Mouse (Mus musculus): ENCODE measurements around the gene Gm10972. TPM values are rescaled to one million over a fixed set of nuclear protein-coding genes. Genes with fewer than 3 reads are reported as not detected.
"Not testable (repeated sequence)": the region's sequence is repeated elsewhere in the genome, so short reads cannot be mapped to it uniquely, and the experiment has no call there.

The Gm10972 gene
- polyA plus RNA-seq, 1 experiment from 2014 or later, result not detected

- ATAC-seq, result peak; percentile 87
- H3K27me3 ChIP-seq (replicated peaks), result no peaks in the 10 kb centered on the region
- no peak overlapping the region for H3K4me3 ChIP-seq
- H3K9me3 ChIP-seq (replicated peaks), result no peaks in the 10 kb centered on the region
- H3K4me2 ChIP-seq, result peak overlapping the region; percentile 41
- peaks cover 18% of the 10 kb centered on the region for H3K36me3 ChIP-seq
- peak overlapping the region; percentile 49 for H3K9ac ChIP-seq
- 68% methylated on average over 11 of the region's 11 CpGs for WGBS (ENCODE audit: insufficient replicate concordance)
- peak overlapping the region; percentile 78 for H3K27ac ChIP-seq
- H3K4me1 ChIP-seq, result peaks cover 34% of the 10 kb centered on the region
Observed at GRCm38 (mm10) chr3:94621740-94622507, 21.0 kb upstream of the Gm10972 start.

DNA sequence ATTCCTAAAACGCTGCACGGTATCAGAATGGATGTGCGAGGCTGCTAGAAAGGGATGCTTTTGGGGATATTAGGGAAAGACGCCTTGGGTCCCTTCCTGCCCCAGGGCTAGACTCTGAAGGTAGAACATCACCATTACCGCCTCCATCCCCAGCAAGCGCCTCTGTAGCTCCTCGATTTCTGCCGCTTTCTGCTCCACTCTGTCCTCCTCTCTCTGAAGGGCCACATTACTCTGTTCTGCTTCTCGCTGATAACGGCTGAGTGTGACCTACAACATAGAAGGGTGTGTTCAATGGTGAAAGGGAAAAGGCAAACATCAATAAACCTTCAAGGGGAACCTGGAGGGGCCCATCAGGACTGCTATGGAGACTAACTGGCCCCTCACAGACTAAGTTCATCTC lies 20.4 kb upstream of the Gm10972 start:
- Histone ChIP-seq H3K9ac (peak overlapping the region; percentile 49; the same call in 1 of the 2 replicates), H3K4me2 (peak overlapping the region; percentile 41), H3K36me3 (peaks cover 18% of the 10 kb centered on the region), H3K4me1 (peaks cover 34% of the 10 kb centered on the region), H3K9me3 (replicated peaks) (no peaks in the 10 kb centered on the region), H3K27ac (peak overlapping the region; percentile 78), H3K4me3 (no peak overlapping the region), H3K27me3 (replicated peaks) (no peaks in the 10 kb centered on the region)
- peak; percentile 89 for ATAC-seq
- 59% methylated on average over 10 of the region's 10 CpGs for WGBS (ENCODE audit: insufficient replicate concordance)

DNA sequence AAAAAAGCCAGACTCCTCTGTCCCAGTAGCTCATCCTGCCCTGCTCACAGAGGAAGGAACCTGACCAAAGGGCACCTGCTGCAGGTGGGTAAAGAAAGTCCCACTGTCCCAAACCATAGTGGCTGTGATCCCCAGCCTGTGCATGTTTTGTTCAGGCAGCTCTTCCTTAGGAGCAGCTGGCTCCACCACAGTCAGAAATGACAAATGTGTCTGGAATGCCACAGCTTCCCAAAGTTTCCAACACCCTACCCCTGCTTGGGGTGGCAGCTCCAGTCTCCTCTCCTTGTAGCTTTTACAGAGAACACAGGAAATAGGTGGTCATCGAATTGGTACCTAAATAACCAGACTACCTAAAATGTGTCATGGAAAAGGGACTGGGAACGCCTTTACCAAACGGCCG lies 18.6 kb upstream of the Gm10972 start:
- H3K4me1 ChIP-seq, result peaks cover 26% of the 10 kb centered on the region
- no peaks in the 10 kb centered on the region for H3K9me3 ChIP-seq (replicated peaks)
- no peak overlapping the region for H3K27ac ChIP-seq
- no peak for ATAC-seq
- H3K9ac ChIP-seq, result no peak overlapping the region
- H3K4me3 ChIP-seq, result no peak overlapping the region
- H3K4me2 ChIP-seq, result no peak overlapping the region
- H3K27me3 ChIP-seq (replicated peaks), result no peaks in the 10 kb centered on the region
- peaks cover 21% of the 10 kb centered on the region for H3K36me3 ChIP-seq
- WGBS (ENCODE audit: insufficient replicate concordance), result 79% methylated on average over 4 of the region's 4 CpGs

GRCm38 (mm10) chr3:94628712-94629111 lies 14.2 kb upstream of the Gm10972 start:
- H3K4me3 ChIP-seq, result no peak overlapping the region
- H3K27me3 ChIP-seq (replicated peaks), result no peaks in the 10 kb centered on the region
- ATAC-seq, result no peak
- H3K4me2 ChIP-seq, result no peak overlapping the region
- H3K27ac ChIP-seq, result no peak overlapping the region
- no peak overlapping the region for H3K9ac ChIP-seq
- no peaks in the 10 kb centered on the region for H3K9me3 ChIP-seq (replicated peaks)
- H3K36me3 ChIP-seq, result 0 out of 2 replicates have a peak, but pooled peaks cover 2% of the 10 kb centered on the region
- 0 out of 2 replicates have a peak, but pooled peaks cover under 1% of the 10 kb centered on the region for H3K4me1 ChIP-seq
- 83% methylated on average over 5 of the region's 5 CpGs for WGBS (ENCODE audit: insufficient replicate concordance)

- ATAC-seq, result no peak
- no peak overlapping the region for H3K9ac ChIP-seq
- H3K4me2 ChIP-seq, result no peak overlapping the region
- no peaks in the 10 kb centered on the region for H3K9me3 ChIP-seq (replicated peaks)
- no peak overlapping the region for H3K27ac ChIP-seq
- H3K4me1 ChIP-seq, result no peaks in the 10 kb centered on the region
- H3K4me3 ChIP-seq, result no peak overlapping the region
- 0 out of 2 replicates have a peak, but pooled peaks cover 2% of the 10 kb centered on the region for H3K36me3 ChIP-seq
- no peaks in the 10 kb centered on the region for H3K27me3 ChIP-seq (replicated peaks)
- WGBS (ENCODE audit: insufficient replicate concordance), result 70% methylated on average over 3 of the region's 3 CpGs
Observed at GRCm38 (mm10) chr3:94629876-94630275, 13.0 kb upstream of the Gm10972 start.

DNA sequence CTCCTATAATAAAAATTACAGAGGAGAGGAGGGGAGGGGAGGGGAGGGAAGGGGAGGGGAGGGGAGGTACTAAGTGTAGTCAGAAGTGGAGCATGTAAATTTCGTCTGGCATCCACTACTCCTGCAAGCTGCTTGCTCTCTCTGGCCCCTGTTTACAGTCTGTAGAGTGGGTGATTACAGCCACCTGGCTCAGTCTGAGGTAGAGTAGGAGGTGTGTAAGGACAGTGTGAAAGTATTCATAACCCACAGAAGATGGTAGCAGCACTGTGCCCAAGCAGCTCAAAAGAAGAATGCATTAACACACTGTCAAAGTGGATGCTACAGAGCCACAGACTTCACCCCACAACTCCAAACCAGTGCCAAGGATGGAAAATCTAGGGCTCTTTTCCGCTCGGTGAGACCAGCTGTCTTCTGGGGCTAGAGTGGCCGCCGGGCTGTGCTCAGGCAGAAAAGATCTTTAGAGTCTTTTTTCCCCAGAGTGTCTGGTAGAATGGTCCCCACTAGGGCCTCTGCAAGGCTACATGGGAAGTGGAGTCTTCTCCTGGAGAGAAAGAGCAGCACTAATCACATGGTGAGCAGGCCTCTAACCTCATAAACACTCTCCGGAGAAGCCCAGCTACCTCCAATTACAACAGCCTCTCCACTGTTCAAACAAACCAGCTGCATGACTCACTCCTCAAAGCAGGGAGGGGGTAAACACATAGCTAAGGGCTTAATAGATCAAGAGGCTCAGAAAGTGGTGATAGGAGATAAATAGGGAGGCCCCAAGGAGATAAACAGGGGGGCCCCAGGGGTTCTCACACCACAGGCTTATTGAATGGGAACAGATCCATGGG lies 6.1 kb downstream of the Gm10972 start:
- peaks cover 39% of the 10 kb centered on the region for H3K4me1 ChIP-seq
- H3K4me2 ChIP-seq, result peak overlapping the region; percentile 55
- no peaks in the 10 kb centered on the region for H3K9me3 ChIP-seq (replicated peaks)
- 0 out of 2 replicates have a peak overlapping the region, but pooled peaks have one; percentile 0 for H3K4me3 ChIP-seq
- H3K9ac ChIP-seq, result peak overlapping the region; percentile 35
- 44% methylated on average over 6 of the region's 6 CpGs for WGBS (ENCODE audit: insufficient replicate concordance)
- H3K27me3 ChIP-seq (replicated peaks), result no peaks in the 10 kb centered on the region
- H3K36me3 ChIP-seq, result no peaks in the 10 kb centered on the region
- peak overlapping the region; percentile 72 for H3K27ac ChIP-seq
- ATAC-seq, result peak; percentile 84

DNA sequence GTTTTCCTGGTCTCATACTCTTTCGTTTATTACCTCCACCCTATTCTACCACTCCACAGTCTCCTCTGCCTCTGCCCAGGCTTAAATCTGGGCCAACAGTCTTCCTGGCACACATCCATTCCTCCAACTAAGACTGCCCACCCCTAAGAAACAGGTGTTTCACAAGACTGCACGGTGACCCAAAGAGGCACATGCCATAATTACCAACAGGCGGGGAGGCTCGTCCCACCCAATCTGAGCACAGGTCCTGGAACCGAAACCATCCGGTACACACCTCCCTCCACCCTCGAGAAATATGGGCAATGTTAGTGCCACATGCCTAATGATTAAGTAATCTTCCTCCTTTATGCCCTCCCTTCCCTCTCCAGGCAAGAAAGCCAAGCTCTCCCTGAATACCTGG lies 7.5 kb downstream of the Gm10972 start:
- H3K4me2 ChIP-seq, result no peak overlapping the region
- ATAC-seq, result no peak
- no peaks in the 10 kb centered on the region for H3K36me3 ChIP-seq
- 75% methylated on average over 7 of the region's 7 CpGs for WGBS (ENCODE audit: insufficient replicate concordance)
- H3K4me3 ChIP-seq, result no peak overlapping the region
- no peaks in the 10 kb centered on the region for H3K9me3 ChIP-seq (replicated peaks)
- H3K9ac ChIP-seq, result no peak overlapping the region
- peaks cover 39% of the 10 kb centered on the region for H3K4me1 ChIP-seq
- no peaks in the 10 kb centered on the region for H3K27me3 ChIP-seq (replicated peaks)
- H3K27ac ChIP-seq, result peak overlapping the region; percentile 22; the same call in 1 of the 2 replicates

- not testable (repeated sequence) for H3K9me3 ChIP-seq (replicated peaks); H3K36me3 ChIP-seq; H3K4me2 ChIP-seq; H3K4me3 ChIP-seq; H3K9ac ChIP-seq; H3K27ac ChIP-seq; ATAC-seq
- H3K27me3 ChIP-seq (replicated peaks), result peaks cover 10% of the 10 kb centered on the region; the same call in 1 of the 2 replicates
- peaks cover 40% of the 10 kb centered on the region for H3K4me1 ChIP-seq
- WGBS (ENCODE audit: insufficient replicate concordance), result 63% methylated on average over 1 of the region's 1 CpGs
Observed at GRCm38 (mm10) chr3:94653967-94654366, 11.1 kb downstream of the Gm10972 start.

DNA sequence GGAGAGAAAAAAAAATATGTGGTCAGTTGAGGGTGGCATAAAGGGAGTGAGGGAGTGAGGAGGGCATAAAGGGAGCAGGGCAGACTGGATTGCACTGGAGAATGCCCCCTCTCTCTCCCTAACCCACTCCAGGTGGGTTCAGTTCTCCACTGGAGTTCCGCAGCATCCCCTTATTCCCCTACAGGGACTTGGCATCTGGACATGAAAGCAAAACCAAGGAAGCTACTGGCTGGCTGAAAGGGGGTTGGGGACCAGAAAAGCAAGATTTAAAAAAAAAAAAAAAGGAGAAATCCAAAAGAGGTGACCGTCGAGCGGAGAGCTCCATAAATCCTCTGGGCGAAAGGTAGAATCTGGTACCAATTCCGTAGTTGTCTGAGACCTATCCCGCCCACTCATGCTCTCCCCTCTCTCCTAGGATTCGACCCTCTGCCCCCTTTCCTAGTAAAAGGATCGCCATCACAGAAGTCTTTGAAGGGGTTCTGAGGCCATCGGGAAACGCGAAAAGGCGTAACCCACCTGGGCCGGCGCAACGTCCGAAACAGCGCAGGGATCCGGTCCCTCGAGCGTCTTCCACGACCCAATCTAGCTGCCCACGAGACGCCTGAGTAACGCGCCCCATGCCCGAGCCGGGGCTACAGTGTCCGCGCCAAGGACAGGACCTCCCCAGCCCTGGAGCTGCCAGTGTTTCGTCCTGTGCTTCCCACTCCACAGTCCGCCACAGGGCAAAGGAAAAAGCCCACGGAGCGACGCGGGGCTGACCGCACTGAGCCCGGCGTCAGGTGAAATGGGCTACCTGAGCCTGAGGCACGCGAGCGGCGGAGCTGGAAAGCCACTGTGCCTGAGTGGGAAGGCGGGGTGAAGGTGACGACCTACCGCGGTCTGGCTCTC lies 15.2 kb downstream of the Gm10972 start:
- Histone ChIP-seq H3K9ac (peak overlapping the region; percentile 70), H3K4me1 (peaks cover 31% of the 10 kb centered on the region), H3K27me3 (replicated peaks) (peaks cover 10% of the 10 kb centered on the region; the same call in 1 of the 2 replicates), H3K4me3 (peak overlapping the region; percentile 61), H3K4me2 (peak overlapping the region; percentile 88)
- H3K27ac ChIP-seq; H3K9me3 ChIP-seq (replicated peaks); H3K36me3 ChIP-seq: not testable (repeated sequence)
- WGBS (ENCODE audit: insufficient replicate concordance), result 4% methylated on average over 26 of the region's 47 CpGs
- peak; percentile 45 for ATAC-seq

DNA sequence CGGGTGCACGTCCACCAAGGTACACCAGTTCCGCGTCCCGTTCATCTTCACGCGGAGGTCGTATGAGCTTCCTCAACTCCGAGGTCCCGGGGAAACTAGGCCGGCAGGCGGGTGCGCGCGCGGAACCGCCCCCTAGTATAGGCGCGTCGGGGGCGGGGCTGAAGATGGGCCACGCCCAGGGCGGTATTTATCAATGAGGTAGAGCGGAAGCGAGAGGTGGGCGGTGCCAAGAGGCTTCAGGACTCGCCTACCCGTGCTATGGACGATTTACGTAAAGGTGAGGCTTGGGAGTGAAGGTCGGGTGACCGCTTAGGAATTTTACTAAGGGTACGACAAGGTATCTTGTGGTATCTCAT lies 15.8 kb downstream of the Gm10972 start, which contains the start of gene Tuft1:
Gene Tuft1 (minus strand): TSS at position 133 of the 356 bp plus-strand sequence.
- H3K4me2 ChIP-seq, result peak within 1 kb of the TSS; percentile 88
- peak; percentile 93 for ATAC-seq
- peaks cover 28% of the 10 kb centered on the region for H3K4me1 ChIP-seq
- H3K9ac ChIP-seq, result peak within 1 kb of the TSS; percentile 70
- peak within 1 kb of the TSS; percentile 81 for H3K27ac ChIP-seq
- H3K4me3 ChIP-seq, result peak within 1 kb of the TSS; percentile 61
- 1% methylated on average over 22 of the region's 33 CpGs for WGBS (ENCODE audit: insufficient replicate concordance)
- not testable (repeated sequence) for H3K36me3 ChIP-seq; H3K9me3 ChIP-seq (replicated peaks)
- peaks cover 10% of the 10 kb centered on the region for H3K27me3 ChIP-seq (replicated peaks)

- Histone ChIP-seq H3K4me1 (peaks cover 28% of the 10 kb centered on the region), H3K4me3 (peak overlapping the region; percentile 39), H3K27ac (peak overlapping the region; percentile 81), H3K27me3 (replicated peaks) (peaks cover 10% of the 10 kb centered on the region), H3K4me2 (peak overlapping the region; percentile 67), H3K9ac (peak overlapping the region; percentile 58)
- H3K9me3 ChIP-seq (replicated peaks); H3K36me3 ChIP-seq: not testable (repeated sequence)
- peak; percentile 82 for ATAC-seq
- 20% methylated on average over 8 of the region's 10 CpGs for WGBS (ENCODE audit: insufficient replicate concordance)
Observed at GRCm38 (mm10) chr3:94659142-94659748, 16.3 kb downstream of the Gm10972 start.

Data from liver, embryonic 12.5 days (tissue).